Mouse (Mus musculus) neural tube, embryonic 13.5 days (tissue): ENCODE results near the gene Srd5a2. TPM values are rescaled to one million over a fixed set of nuclear protein-coding genes. Genes with fewer than 3 reads are reported as not detected.
"Not testable (repeated sequence)": the region's sequence is repeated elsewhere in the genome, so short reads cannot be mapped to it uniquely, and the experiment has no call there.

Source experiments
- ATAC-seq: fragments of 200-750 bp; cut with Nextera tagmentation; 2 replicates; pipeline ENCODE4 v1.8.0; 2017; ENCODE audit warnings: low read depth, mild to moderate bottlenecking, moderate TSS enrichment, moderate library complexity
- H3K27ac ChIP-seq: fragments of 300-500 bp; sonication (generic); replicated peaks from 2 replicates; pipeline ENCODE4 v1.5.1; 2015; ENCODE audit warnings: moderate library complexity, mild to moderate bottlenecking, inconsistent platforms
- H3K27me3 ChIP-seq: fragments of 300-500 bp; sonication (generic); 2 replicates; pipeline ENCODE4 v1.6.1; 2015; ENCODE audit warnings: mild to moderate bottlenecking, inconsistent platforms
- H3K36me3 ChIP-seq: fragments of 300-500 bp; sonication (generic); 2 replicates; pipeline ENCODE4 v1.6.1; 2015; ENCODE audit warnings: mild to moderate bottlenecking, inconsistent platforms
- H3K4me1 ChIP-seq: fragments of 300-500 bp; sonication (generic); replicated peaks from 2 replicates; pipeline ENCODE4 v1.6.1; 2015; ENCODE audit warnings: inconsistent platforms
- H3K4me2 ChIP-seq: fragments of 300-500 bp; sonication (generic); 2 replicates; pipeline ENCODE4 v1.6.1; 2015; ENCODE audit warnings: inconsistent platforms, mild to moderate bottlenecking, moderate library complexity
- H3K4me3 ChIP-seq: fragments of 300-500 bp; sonication (generic); 2 replicates; pipeline ENCODE4 v1.5.1; 2015; ENCODE audit warnings: mild to moderate bottlenecking, inconsistent platforms
- H3K9ac ChIP-seq: fragments of 300-500 bp; sonication (generic); 2 replicates; pipeline ENCODE4 v1.6.1; 2015; ENCODE audit warnings: moderate library complexity, mild to moderate bottlenecking, inconsistent platforms
- H3K9me3 ChIP-seq: fragments of 300-500 bp; sonication (generic); 2 replicates; pipeline ENCODE4 v1.6.1; 2016; ENCODE audit warnings: inconsistent platforms
- WGBS: fragments of 180-500 bp; shearing (Covaris S2); methylation state at CpG from one replicate; pipeline ENCODE4 v1.1.7; 2015; 5-methylcytosine and 5-hydroxymethylcytosine counted together
- polyA plus RNA-seq: library from polyadenylated mRNA; unstranded; fragments of >200 nt; fragmentation: Nextera tagmentation; extraction: Ambion mirVana; gene quantifications from 2 replicates; pipeline ENCODE4 v1.2.1, GENCODE M21; 2015

The Srd5a2 gene
- polyA plus RNA-seq, result 0.24 and 0.36 TPM in 2 replicates

GRCm38 (mm10) chr17:74047210-74048082 lies at the start of gene Srd5a2:
Srd5a2 (minus strand) TSS chr17:74047916.
- peak; percentile 50 for ATAC-seq
- peak within 1 kb of the TSS; percentile 48; the same call in 1 of the 2 replicates for H3K9ac ChIP-seq

DNA sequence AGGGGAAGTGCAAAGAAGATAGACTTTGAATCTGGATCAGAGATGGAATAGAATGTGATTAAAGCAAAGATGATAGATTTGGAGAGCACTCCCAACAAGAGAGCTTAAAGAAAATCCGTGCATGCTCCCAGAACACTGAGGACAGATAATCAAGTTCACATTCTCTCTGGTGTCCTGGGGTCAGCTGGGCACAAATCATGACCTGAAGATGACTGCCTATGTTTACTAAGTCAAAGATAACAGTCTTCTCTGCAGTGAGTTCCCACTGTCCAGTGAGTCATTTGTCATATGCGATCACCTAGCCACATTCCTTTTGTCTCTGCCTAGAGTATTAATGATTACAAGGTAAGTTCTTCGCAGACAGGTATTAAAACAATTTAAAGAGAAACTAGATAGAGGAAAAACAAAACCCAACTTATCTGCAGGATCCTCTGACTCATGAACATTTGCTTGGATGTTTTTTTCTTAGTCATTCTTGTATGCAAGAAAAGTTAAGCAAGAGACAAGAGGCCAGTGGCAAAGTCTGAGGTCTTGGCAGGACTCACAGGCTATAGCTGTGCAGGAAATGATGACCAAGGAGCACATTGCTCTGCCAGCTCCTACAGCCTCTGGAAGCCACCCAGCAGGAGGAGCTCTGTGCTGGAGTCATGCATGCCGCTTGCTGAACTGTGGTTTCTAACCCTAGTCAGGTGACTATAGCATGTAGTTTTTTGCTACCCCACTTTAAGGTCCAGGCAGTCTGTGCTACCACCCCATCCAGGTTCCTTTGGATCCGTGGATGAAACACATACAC lies 41.4 kb upstream of the Srd5a2 start:
- Histone ChIP-seq H3K27me3 (no peaks in the 10 kb centered on the region), H3K4me1 (no peaks in the 10 kb centered on the region), H3K36me3 (no peaks in the 10 kb centered on the region), H3K4me3 (no peak overlapping the region), H3K9ac (no peak overlapping the region), H3K27ac (no peak overlapping the region), H3K4me2 (no peak overlapping the region), H3K9me3 (no peaks in the 10 kb centered on the region)
- no peak for ATAC-seq
- WGBS, result 90% methylated on average over 5 of the region's 5 CpGs

More at GRCm38 (mm10) chr17:74047210-74048082, at the start of gene Srd5a2:
- WGBS, result under 1% methylated on average over 45 of the region's 45 CpGs
- Histone ChIP-seq H3K9me3 (no peaks in the 10 kb centered on the region), H3K4me3 (peak within 1 kb of the TSS; percentile 34), H3K4me2 (peak within 1 kb of the TSS; percentile 56), H3K4me1 (peaks cover 16% of the 10 kb centered on the region), H3K27ac (no peak within 1 kb of the TSS), H3K36me3 (no peaks in the 10 kb centered on the region), H3K27me3 (peaks cover 59% of the 10 kb centered on the region)

- Histone ChIP-seq H3K27ac (no peak overlapping the region), H3K36me3 (no peaks in the 10 kb centered on the region), H3K9me3 (no peaks in the 10 kb centered on the region), H3K9ac (no peak overlapping the region), H3K4me1 (no peaks in the 10 kb centered on the region), H3K4me2 (no peak overlapping the region), H3K27me3 (no peaks in the 10 kb centered on the region), H3K4me3 (no peak overlapping the region)
- no peak for ATAC-seq
- 87% methylated on average over 2 of the region's 2 CpGs for WGBS
These were observed 40.3 kb upstream of the Srd5a2 start for GRCm38 (mm10) chr17:74088016-74088415.

DNA sequence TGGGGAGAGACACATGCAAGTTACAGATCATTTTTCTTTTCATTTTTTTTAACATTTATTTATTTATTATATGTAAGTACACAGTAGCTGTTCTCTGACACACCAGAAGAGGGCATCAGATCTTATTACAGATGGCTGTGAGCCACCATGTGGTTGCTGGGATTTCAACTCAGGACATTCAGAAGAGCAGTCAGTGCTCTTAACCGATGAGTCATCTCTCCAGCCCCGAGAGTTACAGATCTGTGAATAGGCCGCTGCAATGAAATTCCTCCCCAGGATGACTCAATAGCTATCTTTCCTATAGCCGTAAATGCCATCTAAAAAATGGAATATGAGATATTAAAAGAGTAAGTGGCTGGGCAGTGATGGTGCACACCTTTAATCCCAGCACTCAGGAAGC lies 35.7 kb upstream of the Srd5a2 start:
- Histone ChIP-seq H3K9me3 (no peaks in the 10 kb centered on the region), H3K4me2 (no peak overlapping the region), H3K9ac (no peak overlapping the region), H3K4me1 (no peaks in the 10 kb centered on the region), H3K27ac (no peak overlapping the region), H3K27me3 (no peaks in the 10 kb centered on the region), H3K36me3 (no peaks in the 10 kb centered on the region), H3K4me3 (no peak overlapping the region)
- 91% methylated on average over 4 of the region's 4 CpGs for WGBS
- ATAC-seq, result no peak

- no peak overlapping the region for H3K4me3 ChIP-seq
- H3K9me3 ChIP-seq, result no peaks in the 10 kb centered on the region
- no peak overlapping the region for H3K27ac ChIP-seq
- H3K9ac ChIP-seq, result no peak overlapping the region
- no peaks in the 10 kb centered on the region for H3K4me1 ChIP-seq
- WGBS, result 90% methylated on average over 6 of the region's 6 CpGs
- H3K27me3 ChIP-seq, result no peaks in the 10 kb centered on the region
- H3K36me3 ChIP-seq, result no peaks in the 10 kb centered on the region
- no peak for ATAC-seq
- no peak overlapping the region for H3K4me2 ChIP-seq
These were observed 32.4 kb upstream of the Srd5a2 start for GRCm38 (mm10) chr17:74080076-74080615.

GRCm38 (mm10) chr17:74078776-74079495 lies 31.2 kb upstream of the Srd5a2 start:
- H3K9ac ChIP-seq, result no peak overlapping the region
- H3K27ac ChIP-seq, result no peak overlapping the region
- no peaks in the 10 kb centered on the region for H3K36me3 ChIP-seq
- H3K4me2 ChIP-seq, result no peak overlapping the region
- H3K27me3 ChIP-seq, result no peaks in the 10 kb centered on the region
- no peak overlapping the region for H3K4me3 ChIP-seq
- no peaks in the 10 kb centered on the region for H3K4me1 ChIP-seq
- no peak for ATAC-seq
- 90% methylated on average over 13 of the region's 13 CpGs for WGBS
- no peaks in the 10 kb centered on the region for H3K9me3 ChIP-seq

DNA sequence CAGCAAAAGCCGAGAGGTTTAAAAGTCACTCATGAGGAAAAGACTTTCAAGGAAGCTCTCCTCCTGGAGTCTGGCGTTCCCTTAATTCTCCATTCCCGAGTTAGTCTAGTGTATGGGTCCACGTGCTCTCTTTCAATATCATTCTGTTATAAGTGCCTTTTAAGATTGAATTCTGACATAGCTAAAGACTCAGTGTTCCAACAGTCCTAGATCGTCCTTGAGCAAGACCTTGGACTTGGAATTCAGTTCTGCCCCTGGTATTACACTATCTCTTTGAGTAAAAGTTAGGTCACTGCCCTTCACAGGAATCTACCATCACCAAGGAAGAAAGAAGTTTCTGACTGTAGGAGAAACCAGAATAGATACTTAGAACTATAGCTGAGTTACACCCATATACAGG lies 25.4 kb upstream of the Srd5a2 start:
- not testable (repeated sequence) for H3K9me3 ChIP-seq, H3K27me3 ChIP-seq, H3K4me1 ChIP-seq, H3K4me2 ChIP-seq, H3K36me3 ChIP-seq, ATAC-seq, H3K9ac ChIP-seq, H3K27ac ChIP-seq, H3K4me3 ChIP-seq
- 89% methylated on average over 5 of the region's 5 CpGs for WGBS

DNA sequence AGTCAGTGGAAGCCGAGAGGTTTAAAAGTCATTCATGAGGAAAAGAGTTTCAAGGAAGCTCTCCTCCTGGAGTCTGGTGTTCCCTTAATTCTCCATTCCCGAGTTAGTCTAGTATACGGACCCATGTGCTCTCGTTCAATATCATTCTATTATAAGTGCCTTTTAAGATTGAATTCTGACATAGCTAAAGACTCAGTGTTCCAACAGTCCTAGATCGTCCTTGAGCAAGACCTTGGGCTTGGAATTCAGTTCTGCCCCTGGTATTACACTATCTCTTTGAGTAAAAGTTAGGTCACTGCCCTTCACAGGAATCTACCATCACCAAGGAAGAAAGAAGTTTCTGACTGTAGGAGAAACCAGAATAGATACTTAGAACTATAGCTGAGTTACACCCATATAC lies 15.0 kb upstream of the Srd5a2 start:
- WGBS, result 91% methylated on average over 5 of the region's 5 CpGs
- H3K9me3 ChIP-seq, H3K27me3 ChIP-seq, H3K4me2 ChIP-seq, H3K4me3 ChIP-seq, H3K4me1 ChIP-seq, H3K27ac ChIP-seq, ATAC-seq, H3K36me3 ChIP-seq, H3K9ac ChIP-seq: not testable (repeated sequence)

GRCm38 (mm10) chr17:74048229-74048816 lies 607 bp upstream of the Srd5a2 start:
- Histone ChIP-seq H3K9me3 (no peaks in the 10 kb centered on the region), H3K27ac (no peak overlapping the region), H3K4me3 (peak overlapping the region; percentile 34; the same call in 1 of the 2 replicates), H3K36me3 (no peaks in the 10 kb centered on the region), H3K4me2 (peak overlapping the region; percentile 56), H3K4me1 (peaks cover 16% of the 10 kb centered on the region), H3K27me3 (peaks cover 59% of the 10 kb centered on the region), H3K9ac (no peak overlapping the region; the same call in 1 of the 2 replicates)
- WGBS, result 2% methylated on average over 19 of the region's 19 CpGs
- no peak for ATAC-seq

DNA sequence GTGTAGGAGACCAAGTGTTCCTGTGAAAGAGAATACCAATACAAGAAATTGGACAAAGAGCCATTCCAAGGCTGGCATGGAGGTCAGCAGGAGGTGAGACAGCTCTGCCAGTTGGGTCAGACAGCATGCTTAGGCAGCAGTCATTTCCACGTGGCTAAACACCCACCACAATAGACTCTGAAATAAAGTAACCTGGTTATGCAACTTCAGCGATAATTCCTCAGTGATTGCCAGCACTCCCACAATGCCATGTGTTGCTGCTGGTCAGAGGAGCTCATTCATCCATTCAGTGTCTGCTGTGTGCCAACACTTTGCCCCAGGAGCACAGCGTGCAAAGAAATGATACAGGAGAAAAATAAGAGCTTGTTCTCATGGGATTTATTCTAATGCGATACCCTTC lies 4.0 kb downstream of the Srd5a2 start:
- WGBS, result 63% methylated on average over 4 of the region's 4 CpGs
- no peaks in the 10 kb centered on the region for H3K36me3 ChIP-seq
- no peak overlapping the region for H3K9ac ChIP-seq
- no peaks in the 10 kb centered on the region for H3K9me3 ChIP-seq
- no peak overlapping the region for H3K4me3 ChIP-seq
- ATAC-seq, result no peak
- no peak overlapping the region for H3K27ac ChIP-seq
- H3K4me2 ChIP-seq, result no peak overlapping the region
- peaks cover 41% of the 10 kb centered on the region for H3K27me3 ChIP-seq
- peaks cover 16% of the 10 kb centered on the region for H3K4me1 ChIP-seq

DNA sequence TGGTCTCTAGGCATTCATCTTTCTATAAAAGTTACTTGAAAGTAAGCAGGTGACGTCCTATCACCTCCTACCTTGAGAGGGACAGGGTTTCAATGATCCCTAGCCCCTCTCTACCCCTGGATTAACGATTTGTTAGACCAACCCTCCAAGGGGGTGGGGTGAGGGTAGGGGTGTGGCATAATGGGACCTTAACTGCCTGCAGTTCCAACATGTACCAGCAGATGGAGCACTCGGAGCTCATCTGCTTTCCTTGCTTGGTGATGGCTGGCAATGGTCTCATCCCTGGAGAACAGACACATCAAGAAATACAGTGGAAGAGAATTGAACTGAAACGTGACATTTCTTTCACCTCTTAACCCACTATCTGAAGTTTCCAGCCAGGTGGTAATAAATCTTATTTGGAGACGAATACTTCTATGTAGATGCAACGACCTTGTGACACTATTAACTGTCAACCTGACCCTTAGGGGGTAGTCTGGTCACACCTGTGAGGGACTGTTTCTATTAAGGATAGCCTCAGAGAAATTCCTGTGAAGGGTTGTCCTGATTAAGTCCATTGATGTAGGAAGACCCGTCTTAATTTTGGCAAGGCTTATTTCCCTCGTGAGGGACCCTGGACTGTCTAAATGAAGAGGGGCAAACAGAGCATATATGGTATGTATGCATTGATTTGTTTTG lies 27.1 kb downstream of the Srd5a2 start:
- 39% methylated on average over 8 of the region's 8 CpGs for WGBS

More for the DNA sequence above, 27.1 kb downstream of the Srd5a2 start:
- ATAC-seq, result peak; percentile 92
- Histone ChIP-seq H3K27ac (no peak overlapping the region), H3K4me2 (peak overlapping the region; percentile 21; the same call in 1 of the 2 replicates), H3K36me3 (no peaks in the 10 kb centered on the region), H3K9ac (no peak overlapping the region), H3K4me1 (peaks cover 9% of the 10 kb centered on the region; the same call in 1 of the 2 replicates), H3K4me3 (no peak overlapping the region), H3K9me3 (no peaks in the 10 kb centered on the region), H3K27me3 (no peaks in the 10 kb centered on the region)
